Mouse (Mus musculus) heart, adult 2 months (tissue): ENCODE measurements around the gene Rnf222.
A peak's percentile ranks its signal among the peaks of the same experiment; 100 is the strongest.

Experiments
- CTCF ChIP-seq: fragments of 200-600 bp; IDR thresholded peaks from 2 replicates; pipeline ENCODE4 v1.8.1; 2022; ENCODE audit warnings: antibody characterized with exemption, mild to moderate bottlenecking, moderate library complexity
- EP300 ChIP-seq: fragments of 200-500 bp; IDR thresholded peaks from 2 replicates; pipeline ENCODE4 v1.6.1; 2011; ENCODE audit warnings: low read depth, low read length, control low read depth; ENCODE audit not compliant: insufficient read depth

- TF ChIP-seq CTCF (peak; percentile 77), EP300 (peak; percentile 74; the same call in 1 of the 2 replicates)
Observed at GRCm38 (mm10) chr11:68874841-68875240, 13.5 kb upstream of the Rnf222 start.
